Mouse (Mus musculus) heart, postnatal 0 days (tissue): ENCODE measurements around the gene 1700003E16Rik.

ENCODE experiments used
- CTCF ChIP-seq: IDR thresholded peaks from 2 replicates; pipeline ENCODE4 v1.5.1; 2016; ENCODE audit warnings: antibody characterized with exemption, control low read depth, low read depth
- EP300 ChIP-seq: IDR thresholded peaks from 2 replicates; pipeline ENCODE4 v1.6.1; 2016; ENCODE audit warnings: antibody characterized with exemption, low read depth

DNA sequence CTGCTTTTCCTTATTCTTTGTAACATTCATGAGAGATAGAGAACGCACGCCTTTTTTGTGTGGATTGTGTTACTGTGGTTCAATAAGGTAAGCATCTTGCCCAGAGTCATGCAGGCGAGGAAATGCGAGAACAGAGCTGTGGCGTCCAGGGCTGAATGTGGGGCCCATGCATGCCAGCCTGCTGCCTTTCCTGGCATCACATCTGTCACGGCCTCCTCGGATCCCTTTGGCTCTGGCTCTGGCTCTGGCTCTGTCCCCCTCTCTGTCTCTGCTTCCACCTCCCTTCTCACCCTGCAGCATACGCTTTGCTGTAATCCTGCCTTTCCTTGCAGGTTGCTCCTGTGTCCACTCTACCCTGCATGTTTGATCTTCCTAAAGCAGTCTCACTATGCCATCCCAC is 19.8 kb downstream of the 1700003E16Rik start:
- no peak for TF ChIP-seq EP300
- TF ChIP-seq CTCF: no peak
